Mouse (Mus musculus) lung, adult 2 months (tissue): Measurements from ENCODE around the gene Tigd2. TPM values are rescaled to one million over a fixed set of nuclear protein-coding genes. Genes with fewer than 3 reads are reported as not detected.

Experiments
- DNase-seq: peaks from one replicate; pipeline ENCODE4 v3.0.0; 2022
- H3K4me1 ChIP-seq: fragments of 200-500 bp; 2 replicates; pipeline ENCODE4 v1.6.1; 2011; ENCODE audit warnings: low read length; ENCODE audit not compliant: control insufficient read depth, insufficient read depth
- H3K4me3 ChIP-seq: fragments of 200-500 bp; replicated peaks from 2 replicates; pipeline ENCODE3; 2011; ENCODE audit warnings: low read depth, mild to moderate bottlenecking, control low read depth, low read length; ENCODE audit errors: extremely low read depth
- CTCF ChIP-seq: fragments of 200-500 bp; IDR thresholded peaks from 2 replicates; pipeline ENCODE4 v1.5.1; 2011; ENCODE audit warnings: mild to moderate bottlenecking, low read length, control low read depth; ENCODE audit not compliant: insufficient read depth
- POLR2A ChIP-seq: fragments of 200-500 bp; IDR thresholded peaks from 2 replicates; pipeline ENCODE4 v1.6.1; 2011; ENCODE audit warnings: low read depth, mild to moderate bottlenecking, control low read depth, low read length, borderline replicate concordance; ENCODE audit errors: extremely low read depth
- WGBS: fragments of 180-500 bp; shearing (Covaris S2); methylation state at CpG from one replicate; pipeline ENCODE4 v1.1.7; 2018; 5-methylcytosine and 5-hydroxymethylcytosine counted together
- polyA plus RNA-seq: library from polyadenylated mRNA; depleted of rRNA; stranded (reverse); fragments of >200 nt; gene quantifications from 2 replicates; pipeline ENCODE4 v1.2.3, GENCODE M21; 2012; rRNA removed

Gene Tigd2
- polyA plus RNA-seq, 1 experiment = 3.5 TPM

GRCm38 (mm10) chr6:59250536-59250935, 41.9 kb downstream of the Tigd2 start:
- Histone ChIP-seq H3K4me1 (no peaks in the 10 kb centered on the region), H3K4me3 (no peak overlapping the region)
- TF ChIP-seq POLR2A (no peak), CTCF (no peak)
- no peak for DNase-seq

GRCm38 (mm10) chr6:59255909-59256308, 47.2 kb downstream of the Tigd2 start:
- Histone ChIP-seq H3K4me3 (no peak overlapping the region), H3K4me1 (no peaks in the 10 kb centered on the region)
- WGBS = 77% methylated on average over 1 of the region's 1 CpGs
- DNase-seq = no peak
- TF ChIP-seq POLR2A (no peak), CTCF (no peak)

Other genes with a start within 250 kb of the Tigd2 start
- gene Fam13a, start 184.3 kb upstream of the Tigd2 start, polyA plus RNA-seq = 7.8 and 8.4 TPM in 2 replicates
- 1.7 and 2.9 TPM in 2 replicates for gene Gprin3, start 217.4 kb downstream of the Tigd2 start, polyA plus RNA-seq